Mouse (Mus musculus) left cerebral cortex, adult 2 months (tissue): ENCODE results near the gene Fam107b. TPM values are rescaled to one million over a fixed set of nuclear protein-coding genes. Genes with fewer than 3 reads are reported as not detected.
A peak's percentile ranks its signal among the peaks of the same experiment; 100 is the strongest.

Source experiments
- DNase-seq, 2 experiments: peaks; one replicate each; pipeline ENCODE4 v3.0.0; 2021 to 2022; ENCODE audit warnings: low spot score in 2 of 2, mixed read lengths in 1 of 2; ENCODE audit errors: extremely low spot score in 1 of 2
- H3K27ac ChIP-seq: fragments of 200-600 bp; 2 replicates; pipeline ENCODE4 v1.8.1; 2022
- H3K4me3 ChIP-seq: fragments of 200-600 bp; 2 replicates; pipeline ENCODE4 v1.8.1; 2022
- CTCF ChIP-seq: fragments of 200-600 bp; IDR thresholded peaks from 2 replicates; pipeline ENCODE4 v1.8.1; 2022; ENCODE audit warnings: antibody characterized with exemption, mild to moderate bottlenecking, moderate library complexity
- intact Hi-C: fragments of 180-260 bp; cut with DNase I; formaldehyde crosslinking; loops from one replicate; pipeline ENCODE4 v1.15.1; 2025
- total RNA-seq, 2 experiments: library from RNA; stranded (reverse); gene quantifications; 2 replicates each; pipeline ENCODE4 v1.2.3; 2021

The Fam107b gene
- total RNA-seq, 2 experiments from 2014 or later, result 7.9 to 10.0 TPM

- intact Hi-C loops, result no loop called here
- no peak for DNase-seq
- H3K4me3 ChIP-seq, result no peak overlapping the region
- H3K27ac ChIP-seq, result no peak overlapping the region
- no peak for TF ChIP-seq CTCF
These were observed 151.7 kb downstream of the Fam107b start for GRCm38 (mm10) chr2:3721974-3722373.

GRCm38 (mm10) chr2:3723391-3724106, 153.3 kb downstream of the Fam107b start:
- TF ChIP-seq CTCF, result no peak
- DNase-seq, result no peak
- intact Hi-C loops, result no loop called here
- no peak overlapping the region for H3K4me3 ChIP-seq
- no peak overlapping the region for H3K27ac ChIP-seq

GRCm38 (mm10) chr2:3726501-3727078, 156.3 kb downstream of the Fam107b start:
- no peak for DNase-seq
- Histone ChIP-seq H3K27ac (peak overlapping the region; percentile 54; the same call in 1 of the 2 replicates), H3K4me3 (peak overlapping the region; percentile 23; the same call in 1 of the 2 replicates)
- TF ChIP-seq CTCF, result no peak
- intact Hi-C loops, result no loop called here

GRCm38 (mm10) chr2:3727225-3727930, 157.1 kb downstream of the Fam107b start:
- intact Hi-C loops, result no loop called here
- no peak for DNase-seq
- H3K27ac ChIP-seq, result no peak overlapping the region
- no peak overlapping the region for H3K4me3 ChIP-seq
- no peak for TF ChIP-seq CTCF

- H3K27ac ChIP-seq, result no peak overlapping the region
- H3K4me3 ChIP-seq, result no peak overlapping the region
- no peak for TF ChIP-seq CTCF
- DNase-seq, result no peak
- intact Hi-C loops, result no loop called here
These were observed 157.8 kb downstream of the Fam107b start for GRCm38 (mm10) chr2:3728090-3728489.

GRCm38 (mm10) chr2:3729586-3729985, 159.3 kb downstream of the Fam107b start:
- H3K27ac ChIP-seq, result no peak overlapping the region
- no peak for TF ChIP-seq CTCF
- intact Hi-C loops, result no loop called here
- no peak overlapping the region for H3K4me3 ChIP-seq
- DNase-seq, result no peak

- TF ChIP-seq CTCF, result no peak
- Histone ChIP-seq H3K4me3 (no peak overlapping the region), H3K27ac (no peak overlapping the region)
- no peak for DNase-seq
- intact Hi-C loops, result no loop called here
These were observed 160.5 kb downstream of the Fam107b start for GRCm38 (mm10) chr2:3730744-3731143.

- no peak for TF ChIP-seq CTCF
- no peak overlapping the region for H3K27ac ChIP-seq
- intact Hi-C loops, result no loop called here
- no peak for DNase-seq
- H3K4me3 ChIP-seq, result no peak overlapping the region
These were observed 161.2 kb downstream of the Fam107b start for GRCm38 (mm10) chr2:3731316-3732015.

- TF ChIP-seq CTCF, result no peak
- Histone ChIP-seq H3K4me3 (no peak overlapping the region), H3K27ac (no peak overlapping the region)
- intact Hi-C loops, result no loop called here
- no peak for DNase-seq
These were observed 167.8 kb downstream of the Fam107b start for GRCm38 (mm10) chr2:3737917-3738694.

- intact Hi-C loops, result no loop called here
- Histone ChIP-seq H3K4me3 (no peak overlapping the region), H3K27ac (no peak overlapping the region)
- no peak for TF ChIP-seq CTCF
- DNase-seq, result no peak
These were observed 168.4 kb downstream of the Fam107b start for GRCm38 (mm10) chr2:3738734-3739133.

GRCm38 (mm10) chr2:3739351-3739961, 169.2 kb downstream of the Fam107b start:
- intact Hi-C loops, result no loop called here
- TF ChIP-seq CTCF, result no peak
- Histone ChIP-seq H3K4me3 (no peak overlapping the region), H3K27ac (peak overlapping the region; percentile 2; the same call in 1 of the 2 replicates)
- DNase-seq, result peak; percentile 30 to 43
